Mouse (Mus musculus) C2C12 (cell line): Measurements from ENCODE around the gene Cd68. TPM values are rescaled to one million over a fixed set of nuclear protein-coding genes. Genes with fewer than 3 reads are reported as not detected.
"Not testable (repeated sequence)": the region's sequence is repeated elsewhere in the genome, so short reads cannot be mapped to it uniquely, and the experiment has no call there.

Experiments
- H3K27me3 ChIP-seq: one replicate; pipeline ENCODE4 v1.6.1; 2011; ENCODE audit not compliant: control insufficient read depth, insufficient read depth, insufficient read length
- H3K36me3 ChIP-seq: one replicate; pipeline ENCODE4 v1.6.1; 2011; ENCODE audit not compliant: control insufficient read depth, insufficient read depth
- H3K4me3 ChIP-seq: one replicate; pipeline ENCODE4 v1.5.1; 2011; ENCODE audit warnings: mild to moderate bottlenecking, control low read depth; ENCODE audit not compliant: poor library complexity, insufficient read depth, severe bottlenecking
- H3K79me2 ChIP-seq: one replicate; pipeline ENCODE4 v1.6.1; 2011; ENCODE audit not compliant: control insufficient read depth, insufficient read depth
- H3K79me3 ChIP-seq: one replicate; pipeline ENCODE4 v1.6.1; 2011; ENCODE audit warnings: low read depth, control low read depth
- H3ac ChIP-seq: one replicate; pipeline ENCODE3; 2011; ENCODE audit warnings: low read depth; ENCODE audit not compliant: control insufficient read depth, insufficient read length
- CEBPB ChIP-seq: IDR thresholded peaks from one replicate; pipeline ENCODE4 v1.6.1; 2011; ENCODE audit warnings: low read depth, mild to moderate bottlenecking, control low read depth, moderate library complexity
- CTCF ChIP-seq: IDR thresholded peaks from one replicate; pipeline ENCODE4 v1.5.1; 2011; ENCODE audit not compliant: control insufficient read depth, insufficient read depth, insufficient read length
- FOSL1 ChIP-seq: IDR thresholded peaks from one replicate; pipeline ENCODE4 v1.8.0; 2011; ENCODE audit warnings: mild to moderate bottlenecking, low read length; ENCODE audit not compliant: poor library complexity, insufficient read depth, severe bottlenecking
- MAX ChIP-seq: IDR thresholded peaks from one replicate; pipeline ENCODE4 v1.6.1; 2011; ENCODE audit warnings: mild to moderate bottlenecking, control low read depth
- MYOD1 ChIP-seq: IDR thresholded peaks from one replicate; pipeline ENCODE4 v1.6.1; 2011; ENCODE audit warnings: low read depth; ENCODE audit not compliant: control insufficient read depth, insufficient read length
- MYOG ChIP-seq: IDR thresholded peaks from one replicate; pipeline ENCODE4 v1.6.1; 2011; ENCODE audit not compliant: control insufficient read depth, insufficient read length; ENCODE audit errors: extremely low read depth
- USF1 ChIP-seq: IDR thresholded peaks from one replicate; pipeline ENCODE4 v1.6.1; 2011; ENCODE audit warnings: low read depth, mild to moderate bottlenecking, control low read depth, moderate library complexity
- polyA plus RNA-seq: library from polyadenylated mRNA; unstranded; fragments of >200 nt; fragmentation: generic; extraction: Trizol; gene quantifications from one replicate; pipeline ENCODE4 v1.2.1, GENCODE M21; 2012; ENCODE audit warnings: missing spikeins

The Cd68 gene
- polyA plus RNA-seq, 1 experiment = 1.5 TPM

- Histone ChIP-seq H3K4me3 (no peak overlapping the region), H3K36me3 (no peaks in the 10 kb centered on the region), H3K79me2 (no peaks in the 10 kb centered on the region), H3K79me3 (no peaks in the 10 kb centered on the region), H3K27me3 (no peaks in the 10 kb centered on the region), H3ac (no peak overlapping the region)
- no peak for TF ChIP-seq FOSL1
- no peak for TF ChIP-seq MAX
- TF ChIP-seq CTCF = no peak
- TF ChIP-seq CEBPB = no peak
- no peak for TF ChIP-seq MYOD1
- TF ChIP-seq USF1 = no peak
- TF ChIP-seq MYOG = no peak
Measured at GRCm38 (mm10) chr11:69704613-69705010, 38.7 kb upstream of the Cd68 start.

DNA sequence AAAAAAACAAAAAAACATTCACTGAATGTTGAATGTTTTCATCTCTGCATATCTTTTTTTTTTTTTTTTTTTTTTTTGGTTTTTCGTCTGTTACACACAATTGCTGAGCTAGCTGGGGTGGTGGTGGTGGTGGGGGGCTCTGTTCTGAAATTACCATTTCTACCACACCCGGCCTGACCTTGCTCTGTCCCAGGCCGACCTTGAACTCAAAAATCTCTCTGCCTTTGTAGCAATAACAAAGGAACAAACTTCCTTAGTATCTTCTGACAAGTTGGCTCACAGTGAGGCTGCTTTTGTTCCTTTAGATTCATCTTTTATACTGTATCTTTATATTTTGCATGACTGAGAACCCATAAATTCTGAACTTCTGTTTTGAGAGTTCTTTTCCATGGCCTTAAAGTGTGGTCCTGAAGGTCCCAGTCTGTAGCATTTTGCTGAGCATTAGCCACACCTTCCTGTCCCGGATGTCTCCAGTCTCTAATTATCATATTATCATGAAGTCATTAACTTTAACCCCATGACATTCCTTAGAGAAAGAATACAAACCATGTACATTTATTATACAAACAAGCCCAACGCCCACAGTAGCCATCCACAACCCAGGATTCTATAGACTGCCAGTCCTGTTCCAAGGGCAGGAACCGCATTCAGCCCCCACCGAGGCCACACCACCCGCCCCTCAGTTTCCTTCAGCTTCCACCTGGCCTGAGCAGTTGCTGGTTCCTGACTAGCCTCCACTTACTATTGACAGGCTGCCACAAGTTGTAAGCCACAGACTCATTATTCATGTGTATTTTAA is 38.1 kb upstream of the Cd68 start:
- no peaks in the 10 kb centered on the region for H3K79me2 ChIP-seq
- no peaks in the 10 kb centered on the region for H3K79me3 ChIP-seq
- TF ChIP-seq USF1 (no peak), MAX (no peak), MYOG (no peak), MYOD1 (no peak)
- H3K36me3 ChIP-seq = no peaks in the 10 kb centered on the region
- no peak overlapping the region for H3ac ChIP-seq
- no peak overlapping the region for H3K4me3 ChIP-seq
- H3K27me3 ChIP-seq = no peaks in the 10 kb centered on the region

- not testable (repeated sequence) for H3K36me3 ChIP-seq, H3K4me3 ChIP-seq, H3K27me3 ChIP-seq, H3K79me2 ChIP-seq, H3ac ChIP-seq, H3K79me3 ChIP-seq
Measured at GRCm38 (mm10) chr11:69703381-69703780, 37.4 kb upstream of the Cd68 start.

GRCm38 (mm10) chr11:69702886-69703285 is 36.9 kb upstream of the Cd68 start:
- H3K27me3 ChIP-seq, H3K79me2 ChIP-seq, H3ac ChIP-seq, H3K4me3 ChIP-seq, H3K79me3 ChIP-seq, H3K36me3 ChIP-seq: not testable (repeated sequence)

DNA sequence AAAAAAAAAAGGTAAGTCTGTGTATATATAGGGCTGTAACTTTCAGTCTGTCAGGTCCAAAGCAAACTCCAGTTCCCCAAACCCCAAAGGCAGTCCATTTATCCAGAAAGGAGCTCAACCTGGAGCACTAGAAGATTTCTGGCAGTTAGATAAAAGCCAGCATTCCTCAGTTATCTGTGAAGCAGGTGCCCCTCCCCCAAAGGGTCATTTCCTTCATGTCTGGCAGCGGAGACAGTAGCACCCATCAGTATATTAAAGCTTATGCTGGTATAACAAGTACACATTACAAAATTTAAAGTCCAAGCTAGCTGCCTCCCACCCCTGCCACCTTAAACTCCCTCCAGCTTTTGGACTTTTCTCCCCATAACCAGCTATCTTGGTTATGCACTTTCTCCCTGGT is 33.6 kb upstream of the Cd68 start:
- no peak for TF ChIP-seq MYOG
- no peak for TF ChIP-seq MYOD1
- TF ChIP-seq CEBPB = no peak
- TF ChIP-seq CTCF = no peak
- TF ChIP-seq USF1 = no peak
- no peak for TF ChIP-seq FOSL1
- no peak for TF ChIP-seq MAX
- Histone ChIP-seq H3K27me3 (no peaks in the 10 kb centered on the region), H3K36me3 (no peaks in the 10 kb centered on the region), H3K4me3 (no peak overlapping the region), H3K79me3 (no peaks in the 10 kb centered on the region), H3ac (no peak overlapping the region), H3K79me2 (no peaks in the 10 kb centered on the region)

GRCm38 (mm10) chr11:69698574-69698973 is 32.6 kb upstream of the Cd68 start:
- no peaks in the 10 kb centered on the region for H3K36me3 ChIP-seq
- H3K27me3 ChIP-seq = no peaks in the 10 kb centered on the region
- H3K4me3 ChIP-seq = no peak overlapping the region
- no peak for TF ChIP-seq MYOG
- no peak for TF ChIP-seq CEBPB
- no peak for TF ChIP-seq CTCF
- TF ChIP-seq MAX = no peak
- TF ChIP-seq USF1 = no peak
- TF ChIP-seq FOSL1 = no peak
- no peak for TF ChIP-seq MYOD1
- H3K79me3 ChIP-seq = no peaks in the 10 kb centered on the region
- H3K79me2 ChIP-seq = no peaks in the 10 kb centered on the region
- no peak overlapping the region for H3ac ChIP-seq
